Mouse (Mus musculus): ENCODE measurements around the gene Hspa8.
"Not testable (repeated sequence)": the region's sequence is repeated elsewhere in the genome, so short reads cannot be mapped to it uniquely, and the experiment has no call there.

DNA sequence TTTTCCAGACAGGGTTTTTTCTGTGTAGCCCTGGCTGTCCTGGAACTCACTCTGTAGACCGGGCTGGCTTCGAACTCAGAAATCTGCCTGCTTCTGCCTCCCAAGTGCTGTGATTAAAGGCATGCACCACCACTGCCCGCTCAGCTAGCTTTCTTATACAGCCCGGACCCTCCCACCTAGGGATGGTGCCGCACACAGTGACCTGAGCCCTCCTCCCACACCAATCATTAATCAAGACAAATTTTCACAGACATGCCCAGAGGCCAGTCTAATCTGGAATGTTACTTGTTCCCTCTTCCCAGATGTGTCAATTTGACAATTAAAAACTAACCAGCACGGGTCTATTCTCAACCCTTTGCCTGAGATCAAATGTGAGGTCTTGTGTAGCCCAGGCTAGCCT is 27.6 kb upstream of the Hspa8 start:
- TF ChIP-seq POLR2A, CTCF (IDR thresholded peaks at IDR 0.05; ENCODE audit: extremely low read depth, insufficient read depth, low read length): not testable (repeated sequence)
